Mouse (Mus musculus): ENCODE data around the gene Fam71d. TPM values are rescaled to one million over a fixed set of nuclear protein-coding genes. Genes with fewer than 3 reads are reported as not detected.

The Fam71d gene
- polyA plus RNA-seq, 1 experiment from 2014 or later: not detected

DNA sequence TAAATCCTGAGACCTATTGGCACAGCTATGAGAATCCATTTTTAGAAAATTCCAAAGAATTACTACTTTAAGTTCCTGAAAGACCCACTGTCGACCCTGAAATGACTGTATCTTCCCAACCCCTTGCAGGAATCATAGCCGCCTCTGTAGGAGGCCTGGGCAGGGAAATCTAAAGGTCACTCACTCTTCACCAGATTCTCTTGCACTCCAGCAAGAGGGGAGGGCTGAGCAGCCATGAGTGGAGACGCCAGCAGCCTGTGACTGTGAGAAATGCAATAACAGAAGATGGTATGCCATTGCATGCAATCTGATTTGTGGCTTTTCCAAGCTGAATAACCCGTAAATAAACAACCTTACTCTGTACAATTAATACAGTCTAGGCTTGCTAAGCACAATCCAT lies 36.4 kb downstream of the Fam71d start:
- H3K4me3 ChIP-seq: no peak overlapping the region
- no peak overlapping the region for H3K4me2 ChIP-seq
- H3K9ac ChIP-seq: no peak overlapping the region
- WGBS: 55% methylated on average over 4 of the region's 4 CpGs
- no peaks in the 10 kb centered on the region for H3K9me3 ChIP-seq
- no peak for ATAC-seq (ENCODE audit: insufficient number of reproducible peaks, low FRiP score, low TSS enrichment, low read depth)
- no peak overlapping the region for H3K27ac ChIP-seq
- H3K27me3 ChIP-seq: no peaks in the 10 kb centered on the region
- no peaks in the 10 kb centered on the region for H3K4me1 ChIP-seq
- H3K36me3 ChIP-seq: no peaks in the 10 kb centered on the region

GRCm38 (mm10) chr12:78739633-78740032 lies 48.3 kb downstream of the Fam71d start:
- 48% methylated on average over 2 of the region's 2 CpGs for WGBS

DNA sequence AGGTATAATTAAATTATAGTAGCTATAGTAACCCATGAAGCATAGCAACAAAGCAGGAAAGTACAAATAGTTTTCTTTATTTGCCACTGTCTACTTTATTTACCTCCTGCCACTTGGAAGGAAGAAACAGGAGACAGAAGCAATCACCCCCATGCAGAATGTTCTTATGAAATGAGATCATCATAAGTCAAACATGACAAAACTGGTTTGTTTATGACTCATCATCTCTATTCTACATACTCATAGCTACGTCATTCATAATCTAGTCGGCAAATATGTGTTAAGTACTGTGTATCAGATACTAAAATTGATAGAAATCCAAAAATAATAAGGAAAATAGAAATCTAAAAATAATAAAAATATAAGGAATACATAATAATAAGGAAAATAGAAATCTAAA lies 49.0 kb downstream of the Fam71d start:
- Histone ChIP-seq H3K9me3 (no peaks in the 10 kb centered on the region), H3K4me1 (no peaks in the 10 kb centered on the region), H3K4me3 (no peak overlapping the region), H3K27ac (no peak overlapping the region), H3K4me2 (no peak overlapping the region), H3K36me3 (no peaks in the 10 kb centered on the region), H3K27me3 (no peaks in the 10 kb centered on the region), H3K9ac (no peak overlapping the region)
- no peak for ATAC-seq (ENCODE audit: insufficient number of reproducible peaks, low FRiP score, low TSS enrichment, low read depth)
- 82% methylated on average over 2 of the region's 2 CpGs for WGBS

More at GRCm38 (mm10) chr12:78739633-78740032, 48.3 kb downstream of the Fam71d start:
- Histone ChIP-seq H3K27ac (no peak overlapping the region), H3K9me3 (no peaks in the 10 kb centered on the region), H3K27me3 (no peaks in the 10 kb centered on the region), H3K4me1 (no peaks in the 10 kb centered on the region), H3K4me2 (no peak overlapping the region), H3K4me3 (no peak overlapping the region), H3K9ac (no peak overlapping the region), H3K36me3 (no peaks in the 10 kb centered on the region)
- ATAC-seq (ENCODE audit: insufficient number of reproducible peaks, low FRiP score, low TSS enrichment, low read depth): no peak

DNA sequence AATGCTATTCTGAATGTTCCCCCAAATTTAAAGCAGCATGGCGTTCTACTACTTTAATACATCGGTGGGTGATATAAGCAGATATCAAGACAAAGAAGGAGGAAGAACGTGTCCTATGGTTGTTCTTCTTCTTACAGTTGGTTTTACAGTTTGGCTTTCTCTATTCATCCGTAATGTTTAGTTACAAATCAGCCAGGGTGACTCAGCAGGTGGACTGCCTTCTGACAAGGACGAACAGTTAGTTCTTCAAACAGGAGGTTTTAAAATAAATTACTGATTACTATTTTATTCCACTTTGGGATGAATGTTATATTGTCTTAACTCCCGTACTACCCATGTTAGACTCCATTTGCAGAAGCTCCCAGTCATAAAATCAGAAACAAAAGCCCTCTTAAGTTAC lies 54.9 kb downstream of the Fam71d start:
- Histone ChIP-seq H3K36me3 (no peaks in the 10 kb centered on the region), H3K4me1 (peaks cover 6% of the 10 kb centered on the region; the same call in 1 of the 2 replicates), H3K9ac (no peak overlapping the region), H3K27me3 (peaks cover 3% of the 10 kb centered on the region; the same call in 1 of the 2 replicates), H3K9me3 (no peaks in the 10 kb centered on the region), H3K4me3 (no peak overlapping the region), H3K27ac (no peak overlapping the region), H3K4me2 (no peak overlapping the region)
- ATAC-seq (ENCODE audit: insufficient number of reproducible peaks, low FRiP score, low TSS enrichment, low read depth): no peak
- 77% methylated on average over 6 of the region's 6 CpGs for WGBS

DNA sequence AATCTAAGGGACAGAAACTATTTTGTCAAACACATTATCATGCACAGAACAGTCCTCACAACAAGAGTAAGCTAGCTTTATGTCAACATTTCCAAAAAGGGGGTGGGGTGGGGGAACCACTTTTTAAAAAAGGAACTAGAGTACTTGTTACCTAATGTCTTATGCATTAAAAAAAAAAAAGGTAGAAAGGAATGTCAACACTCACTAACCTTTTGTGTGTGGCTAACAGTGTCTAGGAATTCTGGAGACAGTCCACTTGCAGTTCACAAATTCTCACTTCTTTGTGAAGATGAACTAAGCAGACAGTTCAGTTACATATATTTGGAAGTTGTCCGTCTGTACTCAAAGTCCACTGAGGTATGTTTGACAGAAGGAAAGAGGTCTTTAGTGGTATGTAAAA lies 56.1 kb downstream of the Fam71d start:
- H3K4me2 ChIP-seq: no peak overlapping the region; the same call in 1 of the 2 replicates
- no peak overlapping the region for H3K9ac ChIP-seq
- ATAC-seq (ENCODE audit: insufficient number of reproducible peaks, low FRiP score, low TSS enrichment, low read depth): no peak
- peaks cover 3% of the 10 kb centered on the region; the same call in 1 of the 2 replicates for H3K27me3 ChIP-seq
- H3K4me1 ChIP-seq: peaks cover 6% of the 10 kb centered on the region; the same call in 1 of the 2 replicates
- no peak overlapping the region for H3K4me3 ChIP-seq
- WGBS: 40% methylated on average over 1 of the region's 1 CpGs
- no peaks in the 10 kb centered on the region for H3K9me3 ChIP-seq
- H3K36me3 ChIP-seq: no peaks in the 10 kb centered on the region
- no peak overlapping the region for H3K27ac ChIP-seq

GRCm38 (mm10) chr12:78748113-78748512 lies 56.8 kb downstream of the Fam71d start:
- no peaks in the 10 kb centered on the region for H3K36me3 ChIP-seq
- peak overlapping the region; percentile 63 for H3K27ac ChIP-seq
- 0% methylated on average over 10 of the region's 10 CpGs for WGBS
- ATAC-seq (ENCODE audit: insufficient number of reproducible peaks, low FRiP score, low TSS enrichment, low read depth): no peak
- H3K4me1 ChIP-seq: peaks cover 6% of the 10 kb centered on the region; the same call in 1 of the 2 replicates
- H3K9me3 ChIP-seq: no peaks in the 10 kb centered on the region
- peak overlapping the region; percentile 81 for H3K4me3 ChIP-seq
- peak overlapping the region; percentile 50 for H3K9ac ChIP-seq
- peaks cover 3% of the 10 kb centered on the region; the same call in 1 of the 2 replicates for H3K27me3 ChIP-seq
- peak overlapping the region; percentile 83 for H3K4me2 ChIP-seq

DNA sequence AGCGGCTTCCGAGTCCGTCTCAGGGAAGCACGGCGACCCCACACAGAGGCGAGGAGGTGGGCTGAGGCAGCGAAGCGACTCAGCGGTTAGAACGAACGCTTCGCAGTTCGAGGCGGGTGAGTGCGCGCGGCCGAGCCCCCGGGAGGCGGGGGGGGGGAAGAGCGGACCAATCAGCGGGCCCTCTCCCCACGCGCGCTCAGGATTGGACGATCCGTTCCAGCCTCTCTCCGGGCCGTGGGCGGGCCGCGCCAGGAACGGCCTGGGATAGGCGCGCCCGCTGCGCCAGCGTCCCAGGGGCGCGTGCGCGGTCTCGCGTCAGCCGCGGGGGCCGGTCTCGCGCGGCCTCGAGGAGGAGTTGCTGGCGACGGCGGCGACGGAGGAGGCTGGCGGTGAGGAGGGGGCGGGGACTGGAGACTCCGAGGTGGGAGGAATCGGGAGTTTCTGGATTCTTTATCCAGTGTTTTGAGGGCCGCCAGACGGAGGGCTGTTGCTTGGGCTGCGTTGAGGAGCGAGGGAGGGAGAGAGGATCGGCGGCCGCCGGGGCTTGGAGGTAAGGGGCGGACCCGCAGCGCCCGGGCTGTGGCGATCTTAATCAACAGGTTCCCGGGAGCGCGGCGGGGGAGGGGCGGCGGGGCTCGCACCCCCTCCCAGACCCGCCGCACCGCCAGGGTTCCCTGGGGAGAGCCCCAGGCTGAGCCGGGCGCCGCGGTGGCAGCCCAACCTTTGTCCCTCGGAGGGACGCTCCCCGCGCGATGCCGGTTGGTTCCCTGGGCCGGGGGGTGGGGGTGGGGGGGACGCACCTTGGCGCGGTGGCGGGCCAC lies 57.4 kb downstream of the Fam71d start, which contains the start of gene Mpp5:
Gene Mpp5 (plus strand): TSS at position 351 of the 821 bp plus-strand sequence.
- Histone ChIP-seq H3K4me2 (peak within 1 kb of the TSS; percentile 83), H3K27me3 (peaks cover 3% of the 10 kb centered on the region; the same call in 1 of the 2 replicates), H3K27ac (peak within 1 kb of the TSS; percentile 94), H3K4me1 (peaks cover 6% of the 10 kb centered on the region; the same call in 1 of the 2 replicates), H3K36me3 (no peaks in the 10 kb centered on the region), H3K4me3 (peak within 1 kb of the TSS; percentile 81), H3K9ac (peak within 1 kb of the TSS; percentile 69), H3K9me3 (no peaks in the 10 kb centered on the region)
- WGBS: 0% methylated on average over 78 of the region's 98 CpGs
- ATAC-seq (ENCODE audit: insufficient number of reproducible peaks, low FRiP score, low TSS enrichment, low read depth): peak; percentile 99

DNA sequence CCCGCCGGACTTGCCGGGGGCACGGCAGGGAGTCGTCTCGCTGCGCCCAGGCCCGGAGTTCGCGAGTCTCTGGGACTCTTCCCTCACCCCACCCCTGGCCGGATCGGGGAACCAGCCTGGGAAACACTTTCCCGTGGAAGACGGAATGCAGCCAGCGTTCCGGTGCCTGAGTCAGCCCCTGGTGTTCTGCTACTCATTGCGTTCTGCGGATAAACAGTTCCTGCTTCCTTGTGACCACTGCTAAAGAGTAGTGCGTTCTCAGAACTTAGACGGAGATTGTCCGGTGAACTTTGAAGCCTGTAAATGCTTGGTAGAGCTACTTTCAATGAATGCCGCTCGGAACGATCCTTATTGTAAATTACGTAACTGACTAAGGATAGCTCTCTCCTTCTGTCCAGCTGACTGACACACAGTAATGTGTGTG lies 58.1 kb downstream of the Fam71d start:
- ATAC-seq (ENCODE audit: insufficient number of reproducible peaks, low FRiP score, low TSS enrichment, low read depth): 0 out of 2 replicates have a peak, but pooled peaks have one; percentile 1
- peak overlapping the region; percentile 83 for H3K4me2 ChIP-seq
- peak overlapping the region; percentile 81 for H3K4me3 ChIP-seq
- no peaks in the 10 kb centered on the region for H3K36me3 ChIP-seq
- H3K27ac ChIP-seq: peak overlapping the region; percentile 94
- WGBS: 0% methylated on average over 25 of the region's 25 CpGs
- H3K9ac ChIP-seq: peak overlapping the region; percentile 69
- peaks cover 3% of the 10 kb centered on the region; the same call in 1 of the 2 replicates for H3K27me3 ChIP-seq
- no peaks in the 10 kb centered on the region for H3K9me3 ChIP-seq
- H3K4me1 ChIP-seq: peaks cover 6% of the 10 kb centered on the region; the same call in 1 of the 2 replicates

GRCm38 (mm10) chr12:78761979-78762378 lies 70.6 kb downstream of the Fam71d start:
- no peak for ATAC-seq (ENCODE audit: insufficient number of reproducible peaks, low FRiP score, low TSS enrichment, low read depth)
- H3K9me3 ChIP-seq: no peaks in the 10 kb centered on the region
- no peaks in the 10 kb centered on the region for H3K36me3 ChIP-seq
- no peaks in the 10 kb centered on the region for H3K27me3 ChIP-seq
- no peak overlapping the region for H3K4me2 ChIP-seq
- H3K9ac ChIP-seq: no peak overlapping the region
- no peak overlapping the region for H3K27ac ChIP-seq
- no peak overlapping the region for H3K4me3 ChIP-seq
- H3K4me1 ChIP-seq: no peaks in the 10 kb centered on the region

GRCm38 (mm10) chr12:78769031-78769713 lies 77.8 kb downstream of the Fam71d start:
- Histone ChIP-seq H3K4me3 (no peak overlapping the region), H3K9me3 (no peaks in the 10 kb centered on the region), H3K27ac (no peak overlapping the region), H3K4me2 (no peak overlapping the region), H3K36me3 (no peaks in the 10 kb centered on the region), H3K9ac (no peak overlapping the region), H3K4me1 (no peaks in the 10 kb centered on the region), H3K27me3 (no peaks in the 10 kb centered on the region)
- no peak for ATAC-seq (ENCODE audit: insufficient number of reproducible peaks, low FRiP score, low TSS enrichment, low read depth)
- WGBS: 71% methylated on average over 6 of the region's 6 CpGs

DNA sequence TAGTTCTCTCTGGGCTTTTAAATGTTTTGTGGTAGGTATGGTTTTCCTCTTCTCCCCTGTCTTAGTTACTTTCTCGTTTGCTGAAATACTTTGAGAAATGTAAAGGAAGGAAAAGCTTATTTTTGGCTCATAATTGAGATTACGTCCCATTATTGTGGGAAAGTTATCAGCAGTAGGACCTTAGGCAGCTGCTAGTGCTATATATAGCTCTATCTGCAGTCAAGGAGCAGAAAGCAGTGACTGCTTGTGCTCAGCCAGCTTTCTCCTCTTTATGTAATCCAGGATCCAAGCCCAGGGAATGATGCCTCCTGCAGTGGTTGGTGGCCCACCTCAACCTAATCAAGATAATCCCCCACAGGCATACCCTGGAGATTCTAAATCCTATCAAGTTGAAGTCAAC lies 81.9 kb downstream of the Fam71d start:
- H3K36me3 ChIP-seq: no peaks in the 10 kb centered on the region
- H3K27ac ChIP-seq: no peak overlapping the region
- H3K9ac ChIP-seq: no peak overlapping the region
- H3K27me3 ChIP-seq: no peaks in the 10 kb centered on the region
- peaks cover 5% of the 10 kb centered on the region; the same call in 1 of the 2 replicates for H3K4me1 ChIP-seq
- WGBS: 67% methylated on average over 2 of the region's 2 CpGs
- no peak overlapping the region for H3K4me2 ChIP-seq
- no peaks in the 10 kb centered on the region for H3K9me3 ChIP-seq
- no peak for ATAC-seq (ENCODE audit: insufficient number of reproducible peaks, low FRiP score, low TSS enrichment, low read depth)
- no peak overlapping the region for H3K4me3 ChIP-seq

DNA sequence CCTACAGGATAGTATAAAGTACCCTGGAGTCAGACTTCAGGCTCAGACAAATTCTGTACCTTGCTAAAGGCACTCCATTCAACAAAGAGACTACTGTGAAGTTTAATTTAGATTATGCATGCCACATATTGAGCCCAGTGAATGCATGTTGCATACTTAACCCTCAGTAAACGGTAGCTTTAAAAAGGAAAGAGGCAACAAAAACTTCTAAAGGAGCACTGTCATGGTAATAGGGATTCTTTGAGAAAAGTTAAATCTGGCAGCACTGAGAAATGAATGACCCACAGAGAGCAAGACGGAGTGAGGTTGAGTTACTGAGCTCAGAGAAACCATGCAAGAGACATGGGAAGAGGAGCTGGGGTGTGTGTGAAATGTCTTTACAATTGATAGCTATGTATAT lies 86.6 kb downstream of the Fam71d start:
- no peaks in the 10 kb centered on the region for H3K36me3 ChIP-seq
- H3K4me1 ChIP-seq: peaks cover 7% of the 10 kb centered on the region; the same call in 1 of the 2 replicates
- no peak overlapping the region for H3K27ac ChIP-seq
- H3K4me2 ChIP-seq: no peak overlapping the region
- no peak overlapping the region for H3K4me3 ChIP-seq
- no peaks in the 10 kb centered on the region for H3K27me3 ChIP-seq
- H3K9ac ChIP-seq: no peak overlapping the region
- H3K9me3 ChIP-seq: no peaks in the 10 kb centered on the region
- 30% methylated on average over 2 of the region's 2 CpGs for WGBS
- no peak for ATAC-seq (ENCODE audit: insufficient number of reproducible peaks, low FRiP score, low TSS enrichment, low read depth)

Data from limb, embryonic 15.5 days (tissue).